Mouse (Mus musculus) heart, postnatal 0 days (tissue): Measurements from ENCODE around the gene Chd9. TPM values are rescaled to one million over a fixed set of nuclear protein-coding genes. Genes with fewer than 3 reads are reported as not detected.

Experiments
- ATAC-seq: fragments of 200-750 bp; cut with Nextera tagmentation; 2 replicates; pipeline ENCODE4 v1.8.0; 2017; ENCODE audit warnings: low read depth, moderate number of reproducible peaks, moderate library complexity; ENCODE audit not compliant: insufficient read depth
- DNase-seq: peaks from one replicate; pipeline ENCODE4 v3.0.0-alpha.2; 2016; ENCODE audit warnings: low spot score
- H3K27ac ChIP-seq: fragments of 300-500 bp; sonication (generic); 2 replicates; pipeline ENCODE4 v1.5.1; 2014; ENCODE audit warnings: low read depth, mild to moderate bottlenecking
- H3K27me3 ChIP-seq: fragments of 300-500 bp; sonication (generic); 2 replicates; pipeline ENCODE4 v1.6.1; 2014; ENCODE audit warnings: low read length, mixed read lengths; ENCODE audit not compliant: control insufficient read depth, insufficient read depth
- H3K36me3 ChIP-seq: fragments of 300-500 bp; sonication (generic); replicated peaks from 2 replicates; pipeline ENCODE4 v1.6.1; 2014; ENCODE audit warnings: low read length, mixed read lengths; ENCODE audit not compliant: control insufficient read depth, insufficient read depth
- H3K4me1 ChIP-seq: fragments of 300-500 bp; sonication (generic); 2 replicates; pipeline ENCODE4 v1.6.1; 2014; ENCODE audit warnings: antibody characterized with exemption; ENCODE audit not compliant: control insufficient read depth, insufficient read depth
- H3K4me2 ChIP-seq: fragments of 300-500 bp; sonication (generic); 2 replicates; pipeline ENCODE4 v1.6.1; 2014; ENCODE audit warnings: low read depth, mild to moderate bottlenecking, low read length, moderate library complexity
- H3K4me3 ChIP-seq: fragments of 300-500 bp; sonication (generic); 2 replicates; pipeline ENCODE4 v1.5.1; 2014; ENCODE audit warnings: low read depth, low read length
- H3K9ac ChIP-seq: fragments of 300-500 bp; sonication (generic); replicated peaks from 2 replicates; pipeline ENCODE4 v1.6.1; 2014; ENCODE audit warnings: low read depth, low read length, mixed read lengths
- H3K9me3 ChIP-seq: fragments of 300-500 bp; sonication (generic); replicated peaks from 2 replicates; pipeline ENCODE4 v1.6.1; 2016; ENCODE audit warnings: low read length; ENCODE audit not compliant: control insufficient read depth
- CTCF ChIP-seq: IDR thresholded peaks from 2 replicates; pipeline ENCODE4 v1.5.1; 2016; ENCODE audit warnings: antibody characterized with exemption, control low read depth, low read depth
- EP300 ChIP-seq: IDR thresholded peaks from 2 replicates; pipeline ENCODE4 v1.6.1; 2016; ENCODE audit warnings: antibody characterized with exemption, low read depth
- WGBS: fragments of 180-500 bp; shearing (Covaris S2); extraction: QIAGEN DNeasy Blood & Tissue Kit; methylation state at CpG from one replicate; pipeline ENCODE4 v1.1.7; 2014; 5-methylcytosine and 5-hydroxymethylcytosine counted together
- polyA plus RNA-seq: library from polyadenylated mRNA; unstranded; fragments of >200 nt; fragmentation: Nextera tagmentation; extraction: Ambion mirVana; gene quantifications from 2 replicates; pipeline ENCODE4 v1.2.1, GENCODE M21; 2015
- total RNA-seq: library from RNA; depleted of rRNA; stranded (reverse); fragments of >200 nt; gene quantifications from 2 replicates; pipeline ENCODE4 v1.2.3, GENCODE M21; 2014; ENCODE audit warnings: low replicate concordance

Gene Chd9
- total and polyA plus RNA-seq, 2 experiments from 2014 or later = 38.9 to 44.1 TPM

DNA sequence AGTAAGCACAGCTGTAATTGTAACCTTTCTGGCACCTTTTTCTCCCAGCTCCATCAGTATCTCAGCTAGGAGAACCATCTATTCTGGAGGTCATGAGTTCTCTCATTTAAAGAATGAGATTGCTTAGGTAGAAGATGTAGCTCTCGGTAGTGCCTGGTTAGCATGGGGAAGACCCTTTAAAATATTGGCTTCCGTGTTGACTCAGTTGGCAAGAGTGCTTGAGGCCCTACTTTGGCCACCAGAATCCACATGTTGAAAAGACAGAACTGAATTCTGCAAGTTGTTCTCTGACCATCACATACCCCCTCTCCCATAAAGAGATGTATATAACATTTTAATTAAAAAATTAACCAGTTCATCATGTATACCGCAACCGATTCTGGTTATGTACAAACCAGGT, 78.8 kb downstream of the Chd9 start:
- no peak overlapping the region for H3K9ac ChIP-seq
- H3K9me3 ChIP-seq = no peaks in the 10 kb centered on the region
- no peaks in the 10 kb centered on the region for H3K27me3 ChIP-seq
- no peaks in the 10 kb centered on the region for H3K4me1 ChIP-seq
- TF ChIP-seq EP300 (no peak), CTCF (no peak)
- ATAC-seq = no peak
- no peaks in the 10 kb centered on the region for H3K36me3 ChIP-seq
- WGBS = 86% methylated on average over 4 of the region's 4 CpGs
- peak overlapping the region; percentile 86; the same call in 1 of the 2 replicates for H3K4me2 ChIP-seq
- H3K27ac ChIP-seq = no peak overlapping the region
- H3K4me3 ChIP-seq = no peak overlapping the region
- no peak for DNase-seq

DNA sequence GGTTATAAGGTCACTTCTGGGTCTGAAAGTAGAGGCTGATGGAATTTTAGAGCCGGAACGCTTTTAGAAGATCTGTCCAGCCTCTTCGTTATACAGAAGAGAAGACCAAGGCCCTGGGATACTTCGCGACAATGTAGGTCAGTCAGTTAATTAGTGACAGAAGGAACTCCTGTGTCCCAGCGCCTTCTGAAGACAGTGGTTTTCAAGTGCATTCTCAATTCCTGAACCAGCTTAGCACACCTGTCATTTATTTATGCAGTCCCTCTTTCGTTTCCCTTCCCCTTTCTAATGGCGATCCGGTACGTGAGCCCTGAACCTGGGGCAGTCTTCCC, 79.3 kb downstream of the Chd9 start:
- H3K9ac ChIP-seq = peak overlapping the region; percentile 83
- no peaks in the 10 kb centered on the region for H3K4me1 ChIP-seq
- peak overlapping the region; percentile 92 for H3K4me3 ChIP-seq
- no peaks in the 10 kb centered on the region for H3K9me3 ChIP-seq
- H3K27ac ChIP-seq = peak overlapping the region; percentile 84
- no peaks in the 10 kb centered on the region for H3K27me3 ChIP-seq
- peak overlapping the region; percentile 86 for H3K4me2 ChIP-seq
- 18% methylated on average over 10 of the region's 10 CpGs for WGBS
- TF ChIP-seq EP300 = no peak
- no peak for TF ChIP-seq CTCF
- ATAC-seq (no peak), DNase-seq (peak; percentile 47)
- H3K36me3 ChIP-seq = no peaks in the 10 kb centered on the region

DNA sequence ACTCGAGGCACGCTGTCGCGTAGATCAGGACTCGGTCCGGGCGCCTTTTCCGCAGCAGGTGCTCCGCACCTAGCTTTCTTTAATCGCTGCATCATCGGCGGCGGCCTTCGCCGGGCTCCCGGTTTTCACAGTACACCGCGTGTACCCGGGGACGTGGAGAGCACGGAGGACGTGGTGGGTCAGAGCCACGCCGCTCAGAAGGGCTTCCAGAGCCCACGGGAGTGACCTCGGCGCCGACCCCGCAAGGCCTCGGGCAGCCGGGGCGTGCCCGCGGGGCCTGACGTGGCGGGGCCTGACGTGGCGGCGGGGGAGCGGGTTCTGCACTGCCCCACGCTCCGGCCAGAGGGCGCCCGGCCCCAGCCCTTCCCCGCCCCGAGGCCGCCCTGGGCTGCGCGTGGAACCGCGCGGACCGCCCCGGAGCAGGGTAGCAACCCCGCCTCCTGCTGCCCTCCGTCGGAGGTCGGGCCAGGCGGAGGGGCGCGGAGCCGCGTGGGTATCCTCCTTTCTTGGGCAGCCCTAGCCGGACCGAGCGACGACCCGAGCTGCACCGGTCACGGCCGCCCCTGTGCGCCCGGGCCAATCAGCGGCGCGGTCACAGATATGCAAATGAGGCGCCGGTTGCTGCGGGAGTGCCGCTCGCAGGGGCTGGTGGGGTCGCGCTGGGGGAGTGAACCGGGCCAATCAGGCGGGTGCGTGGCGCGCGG, 79.8 kb downstream of the Chd9 start:
- peak; percentile 43 for TF ChIP-seq CTCF
- no peak for TF ChIP-seq EP300
- Histone ChIP-seq H3K4me1 (no peaks in the 10 kb centered on the region), H3K27ac (peak overlapping the region; percentile 84), H3K36me3 (no peaks in the 10 kb centered on the region), H3K4me2 (peak overlapping the region; percentile 86), H3K9ac (peak overlapping the region; percentile 83), H3K27me3 (no peaks in the 10 kb centered on the region), H3K9me3 (no peaks in the 10 kb centered on the region), H3K4me3 (peak overlapping the region; percentile 92)
- DNase-seq (peak; percentile 91), ATAC-seq (peak; percentile 96)
- whole genome bisulfite sequencing = under 1% methylated on average over 42 of the region's 89 CpGs

DNA sequence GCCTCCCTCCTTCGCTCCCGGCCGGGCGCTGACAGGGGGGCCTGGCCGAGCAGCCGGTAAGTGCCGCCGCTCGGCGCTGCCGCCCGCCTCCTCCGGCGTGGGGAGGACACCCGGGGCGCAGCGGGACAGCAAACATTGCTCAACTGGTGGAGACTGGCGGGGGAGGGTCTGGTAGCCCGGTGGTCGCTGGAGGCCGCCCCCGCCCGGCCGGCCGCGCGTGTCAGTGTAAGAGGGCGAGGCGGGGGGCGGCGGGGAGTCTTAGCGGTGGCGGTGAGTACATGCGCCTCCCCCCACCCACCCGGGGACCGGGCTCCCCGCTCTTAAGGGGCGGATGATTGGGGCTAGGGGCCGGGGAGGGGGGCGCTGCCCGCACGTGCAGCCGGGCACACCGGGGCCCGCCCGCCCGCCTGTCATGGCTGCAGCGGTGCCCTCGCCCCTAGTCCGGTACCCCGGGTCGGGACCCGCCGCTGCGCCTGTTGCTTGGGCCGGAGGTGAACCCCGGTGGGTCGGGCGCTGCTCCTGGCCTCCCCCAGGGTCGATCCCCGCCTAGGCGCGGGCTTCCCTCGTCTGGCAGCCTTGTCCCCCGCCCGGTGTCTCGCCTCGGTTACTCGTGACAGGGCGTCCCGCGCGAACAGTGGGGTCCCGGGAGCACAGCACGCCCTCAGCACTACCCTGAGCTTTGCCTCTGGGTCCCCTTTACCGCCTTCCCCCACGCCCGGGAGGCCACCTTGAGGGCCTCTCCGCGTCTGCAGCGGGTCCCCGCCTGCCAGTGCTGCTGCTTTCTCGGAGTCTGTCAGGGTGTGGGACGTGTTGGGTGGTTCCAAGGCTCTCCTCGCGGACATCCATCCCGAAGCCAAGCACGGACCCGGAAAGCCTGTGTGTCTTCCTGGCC, 80.7 kb downstream of the Chd9 start:
- H3K27me3 ChIP-seq = no peaks in the 10 kb centered on the region
- H3K27ac ChIP-seq = peak overlapping the region; percentile 84
- peak; percentile 36 for DNase-seq
- no peaks in the 10 kb centered on the region for H3K4me1 ChIP-seq
- H3K9me3 ChIP-seq = no peaks in the 10 kb centered on the region
- peak overlapping the region; percentile 92 for H3K4me3 ChIP-seq
- TF ChIP-seq CTCF = no peak
- TF ChIP-seq EP300 = no peak
- peak; percentile 12 for ATAC-seq
- peak overlapping the region; percentile 83 for H3K9ac ChIP-seq
- peak overlapping the region; percentile 86 for H3K4me2 ChIP-seq
- H3K36me3 ChIP-seq = no peaks in the 10 kb centered on the region
- under 1% methylated on average over 59 of the region's 89 CpGs for WGBS

DNA sequence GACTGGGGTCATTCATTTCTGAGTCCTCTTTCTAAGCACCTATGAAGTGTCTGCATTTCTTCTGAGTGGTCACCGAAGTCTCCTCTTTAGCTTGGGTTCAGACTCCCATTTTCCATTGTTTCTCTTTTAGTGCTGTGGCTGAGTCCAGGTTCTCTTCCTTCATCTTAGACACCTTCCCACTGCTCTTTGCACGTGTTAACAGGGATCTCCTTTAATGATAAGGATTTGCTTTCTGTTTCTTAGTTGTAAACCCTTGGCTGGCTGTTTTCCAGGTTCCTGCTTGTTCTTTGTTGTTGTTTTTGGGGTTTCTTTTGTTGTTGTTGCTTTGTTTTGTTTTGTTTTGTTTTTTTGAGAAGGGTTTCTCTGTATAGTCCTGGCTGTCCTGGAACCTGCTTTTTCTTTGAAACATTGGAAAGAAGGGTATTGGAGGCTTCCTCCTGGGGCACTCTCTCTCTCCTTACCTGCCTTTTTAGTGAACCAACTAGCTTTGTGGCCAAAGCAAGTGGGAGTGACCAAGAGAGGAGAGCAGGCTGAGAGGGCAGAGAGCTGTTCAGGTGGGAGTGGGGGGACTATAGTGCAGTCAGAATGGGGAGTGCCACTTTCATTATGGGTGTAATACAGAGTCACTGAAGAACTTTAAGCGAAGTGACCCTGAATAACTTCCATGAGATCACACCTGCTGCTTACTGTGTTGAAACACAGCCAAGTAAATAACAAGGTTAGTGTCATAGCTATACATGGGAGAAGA, 95.2 kb downstream of the Chd9 start:
- H3K9ac ChIP-seq = no peak overlapping the region
- TF ChIP-seq EP300 = no peak
- no peak for TF ChIP-seq CTCF
- DNase-seq (no peak), ATAC-seq (no peak)
- no peak overlapping the region for H3K4me3 ChIP-seq
- no peak overlapping the region for H3K27ac ChIP-seq
- no peaks in the 10 kb centered on the region for H3K4me1 ChIP-seq
- H3K4me2 ChIP-seq = no peak overlapping the region
- H3K27me3 ChIP-seq = no peaks in the 10 kb centered on the region
- H3K9me3 ChIP-seq = no peaks in the 10 kb centered on the region
- H3K36me3 ChIP-seq = no peaks in the 10 kb centered on the region
- WGBS = 66% methylated on average over 3 of the region's 3 CpGs
